Mouse (Mus musculus): Measurements from ENCODE around the gene Nufip2. TPM values are rescaled to one million over a fixed set of nuclear protein-coding genes. Genes with fewer than 3 reads are reported as not detected.

The Nufip2 gene
- polyA plus RNA-seq, 1 experiment from 2014 or later: 3.9 TPM

DNA sequence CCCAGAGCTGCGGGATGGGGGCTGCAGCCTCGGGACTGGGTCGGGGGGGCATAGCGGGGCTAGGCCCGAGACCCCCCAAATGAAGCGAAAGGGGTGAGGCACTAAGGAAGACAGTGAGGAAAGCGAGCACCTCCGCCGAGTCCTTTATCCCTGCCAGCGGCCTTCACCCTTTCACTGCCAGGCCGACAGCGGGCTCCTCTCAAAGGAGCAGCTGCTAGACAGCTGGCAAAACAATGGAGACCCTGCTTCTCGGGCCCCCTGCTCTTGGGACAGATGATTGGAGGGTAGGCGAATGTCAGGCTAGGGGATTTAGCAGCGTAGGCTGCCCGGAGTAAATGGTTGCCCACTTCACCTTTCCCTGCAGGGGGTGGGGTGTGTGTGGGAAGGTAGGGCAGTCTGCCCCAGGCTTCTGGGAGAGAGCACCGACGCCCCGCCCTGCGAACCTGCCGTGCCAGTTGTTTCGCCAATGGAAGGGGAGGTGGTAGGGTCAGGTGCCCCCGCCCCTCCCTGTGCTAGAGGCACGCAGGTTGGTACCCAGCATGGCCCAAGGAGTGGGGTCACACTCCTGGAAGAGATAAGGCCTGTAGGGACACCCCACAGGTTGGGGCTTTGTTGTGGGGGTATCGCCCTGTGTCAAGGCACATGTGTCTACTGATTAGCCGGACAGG, 77.9 kb downstream of the Nufip2 start:
- no peaks in the 10 kb centered on the region for H3K9me3 ChIP-seq
- peak; percentile 81 for DNase-seq (ENCODE audit: extremely low spot score, low spot score)
- peak overlapping the region; percentile 95 for H3K4me3 ChIP-seq
- H3K27me3 ChIP-seq (ENCODE audit: poor library complexity, severe bottlenecking): peaks cover 45% of the 10 kb centered on the region
- 4% methylated on average over 26 of the region's 26 CpGs for WGBS
- peaks cover 52% of the 10 kb centered on the region for H3K4me1 ChIP-seq
- H3K36me3 ChIP-seq (replicated peaks): no peaks in the 10 kb centered on the region
- peak overlapping the region; percentile 97 for H3K27ac ChIP-seq

GRCm38 (mm10) chr11:77764694-77765458, 78.9 kb downstream of the Nufip2 start:
- no peaks in the 10 kb centered on the region for H3K36me3 ChIP-seq (replicated peaks)
- peaks cover 45% of the 10 kb centered on the region for H3K27me3 ChIP-seq (ENCODE audit: poor library complexity, severe bottlenecking)
- H3K9me3 ChIP-seq: no peaks in the 10 kb centered on the region
- 67% methylated on average over 9 of the region's 9 CpGs for WGBS
- no peak for DNase-seq (ENCODE audit: extremely low spot score, low spot score)
- peak overlapping the region; percentile 97; the same call in 1 of the 2 replicates for H3K27ac ChIP-seq
- H3K4me3 ChIP-seq: peak overlapping the region; percentile 95
- peaks cover 51% of the 10 kb centered on the region for H3K4me1 ChIP-seq

GRCm38 (mm10) chr11:77765459-77765777, 79.5 kb downstream of the Nufip2 start:
- H3K9me3 ChIP-seq: no peaks in the 10 kb centered on the region
- H3K27me3 ChIP-seq (ENCODE audit: poor library complexity, severe bottlenecking): peaks cover 45% of the 10 kb centered on the region
- 0 out of 2 replicates have a peak overlapping the region, but pooled peaks have one; percentile 95 for H3K4me3 ChIP-seq
- no peak for DNase-seq (ENCODE audit: extremely low spot score, low spot score)
- peaks cover 51% of the 10 kb centered on the region for H3K4me1 ChIP-seq
- no peaks in the 10 kb centered on the region for H3K36me3 ChIP-seq (replicated peaks)
- WGBS: 53% methylated on average over 4 of the region's 4 CpGs
- H3K27ac ChIP-seq: 0 out of 2 replicates have a peak overlapping the region, but pooled peaks have one; percentile 3

DNA sequence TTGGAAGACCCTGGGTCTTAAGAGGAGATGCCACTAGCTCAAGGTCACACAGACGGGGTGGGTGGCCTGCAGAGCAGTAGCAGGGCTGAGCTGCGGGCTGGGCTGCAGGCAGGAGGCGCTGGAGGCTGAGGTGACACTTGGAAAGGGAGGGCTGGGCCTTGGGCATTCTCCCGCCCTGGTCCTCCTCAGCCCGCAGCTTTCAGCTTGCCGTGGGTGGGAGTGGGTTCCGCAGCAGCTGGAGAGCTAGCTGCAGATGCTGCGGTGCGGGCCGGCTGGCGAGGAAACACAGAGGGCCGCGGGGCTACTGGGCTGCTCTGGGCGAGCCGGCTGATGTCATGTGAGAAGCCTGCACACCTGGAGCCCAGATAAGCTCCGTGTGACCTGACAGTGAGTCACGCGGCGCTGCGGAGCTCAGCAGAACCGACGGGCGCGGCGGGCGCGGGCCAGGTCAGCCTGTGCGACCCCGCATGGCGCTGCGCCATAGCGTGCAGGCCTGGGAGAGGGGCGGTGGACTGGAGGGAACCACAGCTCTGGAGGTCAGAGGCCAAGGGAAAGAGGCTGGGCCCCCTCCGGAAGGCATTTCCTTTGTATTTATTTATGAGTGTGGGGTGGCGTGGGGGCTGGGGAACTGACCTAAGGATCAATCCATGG, 80.5 kb downstream of the Nufip2 start:
- Histone ChIP-seq H3K9me3 (no peaks in the 10 kb centered on the region), H3K27me3 (ENCODE audit: poor library complexity, severe bottlenecking) (peaks cover 36% of the 10 kb centered on the region), H3K4me1 (peaks cover 51% of the 10 kb centered on the region), H3K4me3 (peak overlapping the region; percentile 55), H3K27ac (peak overlapping the region; percentile 80), H3K36me3 (replicated peaks) (no peaks in the 10 kb centered on the region)
- WGBS: 1% methylated on average over 35 of the region's 35 CpGs
- DNase-seq (ENCODE audit: extremely low spot score, low spot score): peak; percentile 48

- no peak overlapping the region for H3K27ac ChIP-seq
These were observed 83.5 kb downstream of the Nufip2 start for GRCm38 (mm10) chr11:77769496-77769895.

GRCm38 (mm10) chr11:77770346-77770745, 84.4 kb downstream of the Nufip2 start:
- DNase-seq (ENCODE audit: extremely low spot score, low spot score): no peak
- Histone ChIP-seq H3K27me3 (ENCODE audit: poor library complexity, severe bottlenecking) (peaks cover 10% of the 10 kb centered on the region), H3K9me3 (no peaks in the 10 kb centered on the region), H3K4me1 (peaks cover 26% of the 10 kb centered on the region), H3K27ac (no peak overlapping the region), H3K36me3 (replicated peaks) (no peaks in the 10 kb centered on the region), H3K4me3 (no peak overlapping the region)
- WGBS: 85% methylated on average over 8 of the region's 8 CpGs

More at GRCm38 (mm10) chr11:77769496-77769895, 83.5 kb downstream of the Nufip2 start:
- no peaks in the 10 kb centered on the region for H3K9me3 ChIP-seq
- H3K4me1 ChIP-seq: peaks cover 34% of the 10 kb centered on the region
- H3K27me3 ChIP-seq (ENCODE audit: poor library complexity, severe bottlenecking): peaks cover 18% of the 10 kb centered on the region
- no peaks in the 10 kb centered on the region for H3K36me3 ChIP-seq (replicated peaks)
- 87% methylated on average over 4 of the region's 4 CpGs for WGBS
- no peak for DNase-seq (ENCODE audit: extremely low spot score, low spot score)
- H3K4me3 ChIP-seq: no peak overlapping the region

DNA sequence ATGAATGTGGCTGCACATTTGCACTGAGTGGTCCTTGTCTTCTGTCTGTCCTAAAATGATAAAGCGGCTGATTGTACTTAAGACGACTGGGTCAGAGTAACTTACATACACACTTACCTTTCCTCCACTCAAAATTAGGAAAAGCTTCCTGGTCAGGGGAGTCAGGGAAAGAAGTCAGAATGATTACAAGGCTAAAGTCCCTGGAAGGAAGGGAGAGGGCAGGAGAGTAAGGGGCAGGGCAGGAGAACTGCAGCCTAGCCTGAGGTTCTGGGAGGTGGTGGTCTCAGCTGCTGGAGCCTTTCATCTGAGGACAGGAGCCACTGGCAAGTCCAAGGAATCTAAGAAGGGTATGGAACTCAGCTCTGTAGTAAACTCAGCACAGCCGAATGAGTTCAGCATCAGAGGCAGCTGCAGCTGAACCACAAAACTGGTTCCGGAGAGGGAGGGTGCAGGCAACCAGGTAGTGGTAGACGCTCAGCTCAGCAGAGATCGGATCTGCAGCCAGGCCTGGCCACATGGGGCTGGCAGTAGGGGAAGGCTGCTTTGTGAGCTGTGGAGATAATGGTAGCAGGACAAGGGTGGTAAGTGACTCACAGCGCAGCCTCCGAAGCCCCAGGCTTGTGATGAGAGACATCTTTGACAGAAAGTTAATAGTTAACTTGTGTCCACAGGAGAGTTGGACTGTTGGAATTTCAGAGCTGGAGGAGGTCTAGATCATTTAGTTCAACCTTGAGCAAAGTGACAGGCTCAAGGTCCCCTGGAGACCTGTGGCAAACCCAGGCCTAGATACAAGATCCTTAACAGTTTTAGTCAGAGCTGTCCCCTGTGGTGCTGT, 86.1 kb downstream of the Nufip2 start:
- H3K36me3 ChIP-seq (replicated peaks): peaks cover under 1% of the 10 kb centered on the region
- 75% methylated on average over 8 of the region's 8 CpGs for WGBS
- no peak for DNase-seq (ENCODE audit: extremely low spot score, low spot score)
- H3K27ac ChIP-seq: peak overlapping the region; percentile 18; the same call in 1 of the 2 replicates
- no peaks in the 10 kb centered on the region for H3K9me3 ChIP-seq
- peaks cover 18% of the 10 kb centered on the region for H3K4me1 ChIP-seq
- H3K4me3 ChIP-seq: no peak overlapping the region
- H3K27me3 ChIP-seq (ENCODE audit: poor library complexity, severe bottlenecking): no peaks in the 10 kb centered on the region

GRCm38 (mm10) chr11:77775701-77776400, 89.9 kb downstream of the Nufip2 start:
- no peak for DNase-seq (ENCODE audit: extremely low spot score, low spot score)
- no peak overlapping the region for H3K4me3 ChIP-seq
- 39% methylated on average over 9 of the region's 9 CpGs for WGBS
- no peaks in the 10 kb centered on the region for H3K27me3 ChIP-seq (ENCODE audit: poor library complexity, severe bottlenecking)
- peaks cover 14% of the 10 kb centered on the region for H3K4me1 ChIP-seq
- no peaks in the 10 kb centered on the region for H3K9me3 ChIP-seq
- H3K27ac ChIP-seq: 0 out of 2 replicates have a peak overlapping the region, but pooled peaks have one; percentile 48
- peaks cover 23% of the 10 kb centered on the region for H3K36me3 ChIP-seq (replicated peaks)

GRCm38 (mm10) chr11:77777436-77777835, 91.5 kb downstream of the Nufip2 start:
- Histone ChIP-seq H3K36me3 (replicated peaks) (peaks cover 28% of the 10 kb centered on the region), H3K27me3 (ENCODE audit: poor library complexity, severe bottlenecking) (no peaks in the 10 kb centered on the region), H3K27ac (no peak overlapping the region), H3K4me1 (peaks cover 10% of the 10 kb centered on the region), H3K9me3 (no peaks in the 10 kb centered on the region), H3K4me3 (no peak overlapping the region)
- DNase-seq (ENCODE audit: extremely low spot score, low spot score): no peak
- 91% methylated on average over 17 of the region's 17 CpGs for WGBS

GRCm38 (mm10) chr11:77777937-77778336, 92.0 kb downstream of the Nufip2 start:
- H3K4me1 ChIP-seq: peaks cover 10% of the 10 kb centered on the region
- H3K4me3 ChIP-seq: no peak overlapping the region
- DNase-seq (ENCODE audit: extremely low spot score, low spot score): no peak
- 0 out of 2 replicates have a peak overlapping the region, but pooled peaks have one; percentile 31 for H3K27ac ChIP-seq
- H3K9me3 ChIP-seq: no peaks in the 10 kb centered on the region
- no peaks in the 10 kb centered on the region for H3K27me3 ChIP-seq (ENCODE audit: poor library complexity, severe bottlenecking)
- 93% methylated on average over 17 of the region's 17 CpGs for WGBS
- H3K36me3 ChIP-seq (replicated peaks): peaks cover 28% of the 10 kb centered on the region

DNA sequence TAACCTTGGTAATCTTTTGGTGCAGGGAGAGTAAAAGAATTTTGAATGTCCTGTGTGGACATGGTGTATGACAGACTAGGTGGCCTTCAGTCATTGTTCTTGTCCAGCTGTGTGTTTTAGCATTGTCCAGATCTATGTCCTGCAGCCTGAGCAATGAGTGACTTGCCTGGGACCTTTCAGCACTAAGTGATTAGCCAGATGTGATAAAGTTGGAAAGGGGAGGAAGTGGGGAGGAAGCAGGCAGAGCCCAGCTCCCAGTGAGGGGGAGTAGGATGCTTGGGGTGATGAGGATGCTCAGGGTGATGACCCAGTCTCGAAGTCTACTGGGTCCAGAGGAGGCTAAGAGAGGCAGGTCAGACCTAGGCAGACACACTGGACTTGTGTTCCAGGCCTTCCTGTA, 93.3 kb downstream of the Nufip2 start:
- no peaks in the 10 kb centered on the region for H3K9me3 ChIP-seq
- 71% methylated on average over 1 of the region's 1 CpGs for WGBS
- no peak overlapping the region for H3K27ac ChIP-seq
- peaks cover 28% of the 10 kb centered on the region for H3K36me3 ChIP-seq (replicated peaks)
- H3K4me3 ChIP-seq: no peak overlapping the region
- no peaks in the 10 kb centered on the region for H3K27me3 ChIP-seq (ENCODE audit: poor library complexity, severe bottlenecking)
- no peak for DNase-seq (ENCODE audit: extremely low spot score, low spot score)
- peaks cover 23% of the 10 kb centered on the region for H3K4me1 ChIP-seq

DNA sequence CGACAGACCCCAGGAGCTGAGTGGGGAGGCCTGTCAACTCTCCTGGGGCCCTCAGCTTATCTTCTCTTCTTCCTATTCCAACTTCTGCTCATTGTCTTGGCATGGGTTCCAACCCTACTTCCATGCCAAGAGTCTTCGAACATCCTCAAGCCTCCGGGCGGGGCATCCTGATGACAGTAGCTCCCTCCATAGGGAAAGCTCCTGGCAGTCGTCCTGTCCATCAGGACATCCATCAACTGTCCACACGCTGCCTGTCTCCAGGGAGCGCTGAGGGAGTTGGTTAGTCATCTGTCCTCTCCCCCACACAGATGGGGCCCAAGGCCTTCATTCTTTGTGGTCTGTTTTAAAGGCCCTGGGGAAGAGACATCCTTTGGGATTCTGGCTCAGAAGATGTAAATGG, 95.1 kb downstream of the Nufip2 start:
- Histone ChIP-seq H3K27ac (no peak overlapping the region), H3K4me1 (peaks cover 34% of the 10 kb centered on the region), H3K27me3 (ENCODE audit: poor library complexity, severe bottlenecking) (no peaks in the 10 kb centered on the region), H3K4me3 (no peak overlapping the region), H3K36me3 (replicated peaks) (peaks cover 28% of the 10 kb centered on the region), H3K9me3 (no peaks in the 10 kb centered on the region)
- DNase-seq (ENCODE audit: extremely low spot score, low spot score): no peak
- 89% methylated on average over 7 of the region's 7 CpGs for WGBS

All from forebrain, embryonic 10.5 days (tissue).